Mouse (Mus musculus) forebrain, embryonic 11.5 days (tissue): ENCODE measurements around the gene Bbs2. TPM values are rescaled to one million over a fixed set of nuclear protein-coding genes. Genes with fewer than 3 reads are reported as not detected.
A peak's percentile ranks its signal among the peaks of the same experiment; 100 is the strongest.

Experiments
- ATAC-seq: fragments of 200-750 bp; cut with Nextera tagmentation; replicated peaks from 2 replicates; pipeline ENCODE4 v1.8.0; 2017; ENCODE audit warnings: moderate TSS enrichment; ENCODE audit not compliant: low FRiP score
- DNase-seq: peaks from one replicate; pipeline ENCODE4 v3.0.0-alpha.2; 2017; ENCODE audit warnings: low spot score
- H3K27ac ChIP-seq: fragments of 300-500 bp; sonication (generic); 2 replicates; pipeline ENCODE4 v1.5.1; 2014; ENCODE audit warnings: low read depth, low read length
- H3K27me3 ChIP-seq: fragments of 300-500 bp; sonication (generic); 2 replicates; pipeline ENCODE4 v1.6.1; 2014; ENCODE audit warnings: mild to moderate bottlenecking, low read length, mixed read lengths; ENCODE audit not compliant: control insufficient read depth, insufficient read depth
- H3K36me3 ChIP-seq: fragments of 300-500 bp; sonication (generic); 2 replicates; pipeline ENCODE4 v1.6.1; 2014; ENCODE audit warnings: mild to moderate bottlenecking, low read length, moderate library complexity, mixed read lengths; ENCODE audit not compliant: control insufficient read depth, insufficient read depth
- H3K4me1 ChIP-seq: fragments of 300-500 bp; sonication (generic); replicated peaks from 2 replicates; pipeline ENCODE4 v1.6.1; 2014; ENCODE audit warnings: low read length, mixed read lengths; ENCODE audit not compliant: control insufficient read depth, insufficient read depth
- H3K4me2 ChIP-seq: fragments of 300-500 bp; sonication (generic); 2 replicates; pipeline ENCODE4 v1.6.1; 2014; ENCODE audit warnings: low read depth, mild to moderate bottlenecking, low read length, moderate library complexity, mixed read lengths; ENCODE audit not compliant: severe bottlenecking
- H3K4me3 ChIP-seq: fragments of 300-500 bp; sonication (generic); 2 replicates; pipeline ENCODE4 v1.5.1; 2014; ENCODE audit warnings: low read depth, low read length
- H3K9ac ChIP-seq: fragments of 300-500 bp; sonication (generic); 2 replicates; pipeline ENCODE4 v1.6.1; 2014; ENCODE audit warnings: low read length
- H3K9me3 ChIP-seq: fragments of 300-500 bp; sonication (generic); 2 replicates; pipeline ENCODE4 v1.6.1; 2016; ENCODE audit warnings: low read length, mixed read lengths; ENCODE audit not compliant: control insufficient read depth
- WGBS: fragments of 180-500 bp; shearing (Covaris S2); extraction: QIAGEN DNeasy Blood & Tissue Kit; methylation state at CpG from one replicate; pipeline ENCODE4 v1.1.7; 2014; 5-methylcytosine and 5-hydroxymethylcytosine counted together
- polyA plus RNA-seq: library from polyadenylated mRNA; unstranded; fragments of >200 nt; fragmentation: Nextera tagmentation; extraction: Ambion mirVana; gene quantifications from 2 replicates; pipeline ENCODE4 v1.2.1, GENCODE M21; 2014

The Bbs2 gene
- polyA plus RNA-seq, 1 experiment from 2014 or later, result 23.3 TPM

- no peak overlapping the region for H3K4me3 ChIP-seq
- ATAC-seq, result no peak
- H3K4me2 ChIP-seq, result no peak overlapping the region
- no peaks in the 10 kb centered on the region for H3K36me3 ChIP-seq
- 86% methylated on average over 9 of the region's 9 CpGs for WGBS
- no peaks in the 10 kb centered on the region for H3K27me3 ChIP-seq
- H3K9ac ChIP-seq, result no peak overlapping the region
- no peak for DNase-seq
- H3K9me3 ChIP-seq, result no peaks in the 10 kb centered on the region
- H3K27ac ChIP-seq, result no peak overlapping the region
- no peaks in the 10 kb centered on the region for H3K4me1 ChIP-seq
Measured at GRCm38 (mm10) chr8:94087964-94088363, 10.8 kb downstream of the Bbs2 start.

- H3K27me3 ChIP-seq, result no peaks in the 10 kb centered on the region
- WGBS, result 92% methylated on average over 12 of the region's 12 CpGs
- ATAC-seq (no peak), DNase-seq (no peak)
- no peak overlapping the region for H3K27ac ChIP-seq
- H3K9ac ChIP-seq, result no peak overlapping the region
- no peaks in the 10 kb centered on the region for H3K4me1 ChIP-seq
- H3K36me3 ChIP-seq, result no peaks in the 10 kb centered on the region
- no peak overlapping the region for H3K4me2 ChIP-seq
- no peaks in the 10 kb centered on the region for H3K9me3 ChIP-seq
- H3K4me3 ChIP-seq, result no peak overlapping the region
Measured at GRCm38 (mm10) chr8:94076461-94077192, 22.1 kb downstream of the Bbs2 start.

- no peaks in the 10 kb centered on the region; the same call in 1 of the 2 replicates for H3K36me3 ChIP-seq
- 90% methylated on average over 7 of the region's 7 CpGs for WGBS
- no peak overlapping the region for H3K27ac ChIP-seq
- H3K9ac ChIP-seq, result no peak overlapping the region
- no peak overlapping the region for H3K4me2 ChIP-seq
- H3K27me3 ChIP-seq, result no peaks in the 10 kb centered on the region
- no peaks in the 10 kb centered on the region for H3K4me1 ChIP-seq
- no peak for DNase-seq
- no peak overlapping the region for H3K4me3 ChIP-seq
- ATAC-seq, result no peak
- no peaks in the 10 kb centered on the region for H3K9me3 ChIP-seq
Measured at GRCm38 (mm10) chr8:94068793-94069192, 29.9 kb downstream of the Bbs2 start.

- no peaks in the 10 kb centered on the region; the same call in 1 of the 2 replicates for H3K36me3 ChIP-seq
- no peak overlapping the region for H3K4me3 ChIP-seq
- WGBS, result 49% methylated on average over 11 of the region's 11 CpGs
Measured at GRCm38 (mm10) chr8:94066121-94066863, 32.4 kb downstream of the Bbs2 start.

GRCm38 (mm10) chr8:94057157-94057854 lies 41.4 kb downstream of the Bbs2 start:
- Histone ChIP-seq H3K4me1 (no peaks in the 10 kb centered on the region), H3K36me3 (no peaks in the 10 kb centered on the region; the same call in 1 of the 2 replicates), H3K9ac (no peak overlapping the region), H3K4me3 (no peak overlapping the region), H3K27ac (no peak overlapping the region), H3K9me3 (no peaks in the 10 kb centered on the region), H3K27me3 (no peaks in the 10 kb centered on the region), H3K4me2 (no peak overlapping the region)
- DNase-seq (peak; percentile 64), ATAC-seq (no peak)
- WGBS, result 60% methylated on average over 6 of the region's 6 CpGs

More at GRCm38 (mm10) chr8:94066121-94066863, 32.4 kb downstream of the Bbs2 start:
- Histone ChIP-seq H3K27me3 (no peaks in the 10 kb centered on the region), H3K27ac (peak overlapping the region; percentile 32; the same call in 1 of the 2 replicates), H3K9ac (no peak overlapping the region), H3K4me2 (no peak overlapping the region), H3K4me1 (no peaks in the 10 kb centered on the region), H3K9me3 (no peaks in the 10 kb centered on the region)
- DNase-seq (no peak), ATAC-seq (peak; percentile 86)

GRCm38 (mm10) chr8:94052696-94053095 lies 46.0 kb downstream of the Bbs2 start:
- 93% methylated on average over 12 of the region's 12 CpGs for WGBS
- H3K36me3 ChIP-seq, result no peaks in the 10 kb centered on the region; the same call in 1 of the 2 replicates
- H3K4me1 ChIP-seq, result no peaks in the 10 kb centered on the region
- no peak overlapping the region for H3K9ac ChIP-seq
- H3K27ac ChIP-seq, result no peak overlapping the region
- no peak for ATAC-seq
- H3K9me3 ChIP-seq, result no peaks in the 10 kb centered on the region
- H3K4me3 ChIP-seq, result no peak overlapping the region
- no peaks in the 10 kb centered on the region for H3K27me3 ChIP-seq
- H3K4me2 ChIP-seq, result no peak overlapping the region
- DNase-seq, result no peak

GRCm38 (mm10) chr8:94047845-94048244 lies 50.9 kb downstream of the Bbs2 start:
- Histone ChIP-seq H3K4me3 (no peak overlapping the region), H3K27me3 (no peaks in the 10 kb centered on the region), H3K9ac (no peak overlapping the region), H3K4me2 (no peak overlapping the region), H3K9me3 (no peaks in the 10 kb centered on the region), H3K4me1 (no peaks in the 10 kb centered on the region), H3K36me3 (no peaks in the 10 kb centered on the region; the same call in 1 of the 2 replicates), H3K27ac (no peak overlapping the region)
- no peak for ATAC-seq
- WGBS, result 90% methylated on average over 2 of the region's 2 CpGs
- DNase-seq, result no peak

GRCm38 (mm10) chr8:94037806-94038205 lies 60.9 kb downstream of the Bbs2 start:
- H3K9ac ChIP-seq, result peak overlapping the region; percentile 37; the same call in 1 of the 2 replicates
- 13% methylated on average over 15 of the region's 15 CpGs for WGBS
- peak overlapping the region; percentile 44 for H3K4me3 ChIP-seq
- peak overlapping the region; percentile 72 for H3K4me2 ChIP-seq
- H3K27ac ChIP-seq, result no peak overlapping the region
- H3K4me1 ChIP-seq, result peaks cover 12% of the 10 kb centered on the region
- ATAC-seq (no peak), DNase-seq (no peak)
- no peaks in the 10 kb centered on the region for H3K9me3 ChIP-seq
- H3K36me3 ChIP-seq, result no peaks in the 10 kb centered on the region
- H3K27me3 ChIP-seq, result no peaks in the 10 kb centered on the region
